Mouse (Mus musculus) central nervous system, embryonic 18 days (tissue): Measurements from ENCODE around the gene Xrra1. TPM values are rescaled to one million over a fixed set of nuclear protein-coding genes. Genes with fewer than 3 reads are reported as not detected.

Experiments used
- polyA plus RNA-seq: library from polyadenylated mRNA; depleted of rRNA; stranded (reverse); fragments of >200 nt; gene quantifications from 2 replicates; pipeline ENCODE4 v1.2.3, GENCODE M21; 2012; rRNA removed

Xrra1 gene
- polyA plus RNA-seq = 0.80 and 0.82 TPM in 2 replicates

DNA sequence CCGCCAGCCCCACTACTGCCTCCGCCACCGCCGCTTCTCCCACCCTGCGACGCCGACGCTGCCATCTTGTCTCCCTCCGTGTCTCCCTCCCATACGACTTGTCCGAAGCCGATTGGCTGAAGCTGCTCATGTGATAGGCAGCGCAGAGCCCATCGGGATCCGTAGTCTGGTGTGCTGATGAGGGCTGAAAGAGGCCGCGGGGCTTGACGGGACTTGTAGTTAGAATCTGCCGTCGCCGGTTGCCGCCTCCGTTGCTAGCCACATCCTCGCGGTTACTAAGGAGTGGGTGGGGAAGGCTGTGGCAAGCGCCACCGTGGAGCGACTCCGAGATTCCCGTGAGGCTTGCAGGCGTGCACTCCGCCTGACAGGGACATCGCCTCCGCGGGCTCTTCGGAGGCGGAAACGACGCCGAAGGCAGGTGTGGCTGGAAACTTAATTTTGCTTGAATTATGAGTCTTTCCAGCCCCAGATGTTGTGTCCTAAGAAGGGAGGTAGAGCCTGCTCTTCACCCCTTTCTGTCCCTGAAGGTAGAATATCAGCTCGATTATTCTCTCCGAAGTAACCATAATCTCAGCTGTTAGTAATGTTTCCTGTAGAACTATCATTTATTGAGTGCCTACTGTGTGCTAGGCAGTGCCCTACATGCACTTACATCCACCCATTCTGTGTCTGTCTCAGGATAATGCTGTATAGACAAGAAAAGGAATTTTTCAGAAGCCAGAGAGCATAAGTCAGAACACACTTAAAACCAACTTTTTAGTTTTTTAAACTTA lies at the start of gene Xrra1:
Gene Xrra1 (plus strand): TSS at position 304 of the 773 bp plus-strand sequence.

GRCm38 (mm10) chr7:99828083-99828570 lies 30.8 kb upstream of the Xrra1 start, which contains the start of gene Neu3:
Gene Neu3, minus strand, starts transcription at chr7:99828417.

DNA sequence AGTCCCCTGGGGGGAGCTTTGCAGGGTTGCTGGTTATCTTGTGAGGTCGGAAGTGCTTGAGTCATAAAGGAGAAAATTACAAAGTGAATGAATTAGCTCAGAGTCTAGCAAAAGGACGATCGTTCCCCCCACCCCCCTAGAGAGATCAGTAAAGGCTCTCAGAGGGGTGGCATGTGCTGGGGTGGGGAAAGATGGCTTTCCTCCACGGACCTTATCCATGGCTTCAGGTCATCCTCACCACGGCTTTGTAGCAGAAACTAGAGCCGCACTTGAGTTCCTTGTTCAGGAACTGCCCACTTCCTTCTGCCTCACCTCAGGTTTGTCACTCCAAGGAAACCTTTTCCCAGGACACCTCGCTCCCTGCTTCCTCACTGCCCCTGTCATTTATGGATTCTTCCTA lies 4.4 kb downstream of the Xrra1 start, which contains the start of gene Spcs2:
Gene Spcs2 (minus strand): TSS at position 101 of the 400 bp plus-strand sequence.

Other genes starting within 250 kb of the Xrra1 start
- 1.5 and 1.8 TPM in 2 replicates for gene Tpbgl, start 232.0 kb upstream of the Xrra1 start, polyA plus RNA-seq
- gene Slco2b1, start 147.8 kb upstream of the Xrra1 start, polyA plus RNA-seq = 7.0 and 7.1 TPM in 2 replicates
- not detected in 2 replicates for gene Olfr520, start 128.8 kb upstream of the Xrra1 start, polyA plus RNA-seq
- gene Olfr521, start 95.6 kb upstream of the Xrra1 start, polyA plus RNA-seq = not detected in 2 replicates
- 1.8 and 1.9 TPM in 2 replicates for gene Neu3, start 30.7 kb upstream of the Xrra1 start, polyA plus RNA-seq
- gene Spcs2, start 4.3 kb downstream of the Xrra1 start, polyA plus RNA-seq = 87.3 and 92.5 TPM in 2 replicates
- gene Rnf169, start 121.3 kb downstream of the Xrra1 start, polyA plus RNA-seq = 8.4 and 9.8 TPM in 2 replicates
- 0.30 and 0.52 TPM in 2 replicates for gene Chrdl2, start 147.1 kb downstream of the Xrra1 start, polyA plus RNA-seq